Mouse (Mus musculus) ZHBTc4 (cell line): ENCODE data around the gene Ubqln5.

Experiments used
- DNase-seq: peaks from one replicate; pipeline ENCODE4 v3.0.0-alpha.2; 2011; ENCODE audit warnings: low read depth, low spot score

The Ubqln5 gene

GRCm38 (mm10) chr7:104129726-104130125, at the start of gene Ubqln5:
Gene Ubqln5 (minus strand): TSS chr7:104129826.
- no peak for DNase-seq

- DNase-seq, result no peak
Observed at GRCm38 (mm10) chr7:104179074-104179473, 49.4 kb upstream of the Ubqln5 start.

GRCm38 (mm10) chr7:104178422-104179054, 48.9 kb upstream of the Ubqln5 start:
- no peak for DNase-seq

GRCm38 (mm10) chr7:104175085-104175484, 45.5 kb upstream of the Ubqln5 start:
- no peak for DNase-seq

- DNase-seq, result no peak
Observed at GRCm38 (mm10) chr7:104169634-104170204, 40.1 kb upstream of the Ubqln5 start.

- DNase-seq, result peak; percentile 9
Observed at GRCm38 (mm10) chr7:104167105-104167504, 37.5 kb upstream of the Ubqln5 start.

- DNase-seq, result no peak
Observed at GRCm38 (mm10) chr7:104150456-104150855, 20.8 kb upstream of the Ubqln5 start, which contains the start of gene Ubqlnl. Gene Ubqlnl (minus strand): TSS chr7:104150556.

- DNase-seq, result no peak
Observed at GRCm38 (mm10) chr7:104143179-104143578, 13.6 kb upstream of the Ubqln5 start, which contains the start of gene Ubqln3. Gene Ubqln3 (minus strand): TSS chr7:104143279.

GRCm38 (mm10) chr7:104137305-104137704, 7.7 kb upstream of the Ubqln5 start, which contains the start of gene Olfr643:
Gene Olfr643 (minus strand): TSS chr7:104137405.
- DNase-seq, result no peak

GRCm38 (mm10) chr7:104104757-104104972, 25.0 kb downstream of the Ubqln5 start, which contains the start of gene Olfr646:
Gene Olfr646 (plus strand): TSS chr7:104104873.
- DNase-seq, result no peak

- no peak for DNase-seq
Observed at GRCm38 (mm10) chr7:104103913-104104756, 25.5 kb downstream of the Ubqln5 start.

- no peak for DNase-seq
Observed at GRCm38 (mm10) chr7:104085365-104085764, 44.3 kb downstream of the Ubqln5 start, which contains the start of gene Olfr645. Gene Olfr645 (minus strand): TSS chr7:104085465.
